Mouse (Mus musculus) monocyte, adult 5-6 weeks (primary cell): ENCODE measurements around the gene Grik3. TPM values are rescaled to one million over a fixed set of nuclear protein-coding genes. Genes with fewer than 3 reads are reported as not detected.

Source experiments
- ATAC-seq: fragments of 153-309, 156-312 bp; replicated peaks from 2 replicates; pipeline ENCODE4 v1.8.0; 2017; ENCODE audit warnings: mild to moderate bottlenecking; ENCODE audit not compliant: low TSS enrichment, insufficient number of reproducible peaks, severe bottlenecking, poor library complexity, low FRiP score
- total RNA-seq: library from RNA; stranded (forward); fragments of 200-1000, 200-491, 200-594 nt; gene quantifications from 3 replicates; pipeline ENCODE4 v1.2.3, GENCODE M21; 2017

Grik3 gene
- total RNA-seq, 1 experiment from 2014 or later: not detected

DNA sequence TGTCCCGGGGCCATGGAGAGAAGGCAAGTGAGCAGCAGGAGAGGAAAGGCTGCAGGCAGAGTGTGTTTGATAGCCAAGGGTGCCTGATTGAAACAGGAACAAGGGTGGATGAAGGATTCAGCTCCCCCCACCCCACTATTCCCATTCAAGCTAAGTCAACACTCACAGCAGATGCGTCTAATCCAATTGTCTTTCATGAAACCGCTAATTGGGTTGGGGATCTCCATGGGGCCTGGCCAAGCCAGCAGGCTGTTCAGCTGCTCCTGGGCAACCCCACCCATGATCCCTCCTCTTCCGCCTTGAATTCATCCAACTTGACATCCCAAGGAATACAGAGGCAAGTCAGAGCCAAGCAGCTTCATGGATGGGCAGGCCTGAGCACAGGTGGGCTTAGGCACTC, 246.3 kb downstream of the Grik3 start:
- ATAC-seq: no peak

DNA sequence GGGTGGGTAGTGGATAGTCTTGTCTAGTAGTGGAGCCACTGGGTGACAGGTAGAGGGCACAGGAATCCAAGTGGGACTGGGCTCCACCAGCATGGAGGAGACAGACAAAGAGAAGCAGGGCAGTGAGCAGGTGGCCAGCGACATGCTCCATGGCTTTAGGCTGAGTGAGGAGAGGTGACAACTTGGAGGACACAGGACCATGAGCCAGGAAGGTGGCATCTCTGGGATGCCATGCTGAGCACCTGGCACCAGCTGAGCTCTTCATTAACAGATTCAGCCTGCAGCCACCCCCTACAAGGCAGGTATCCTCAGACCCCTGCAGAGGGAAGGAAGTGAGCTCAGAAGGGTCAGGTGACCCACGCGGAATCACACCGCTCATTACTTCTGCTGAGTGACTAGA, 248.3 kb downstream of the Grik3 start:
- ATAC-seq: no peak

- ATAC-seq: no peak
Observed at GRCm38 (mm10) chr4:125742162-125742571, 251.7 kb downstream of the Grik3 start.

- ATAC-seq: no peak
Observed at GRCm38 (mm10) chr4:125745902-125746301, 255.4 kb downstream of the Grik3 start.

DNA sequence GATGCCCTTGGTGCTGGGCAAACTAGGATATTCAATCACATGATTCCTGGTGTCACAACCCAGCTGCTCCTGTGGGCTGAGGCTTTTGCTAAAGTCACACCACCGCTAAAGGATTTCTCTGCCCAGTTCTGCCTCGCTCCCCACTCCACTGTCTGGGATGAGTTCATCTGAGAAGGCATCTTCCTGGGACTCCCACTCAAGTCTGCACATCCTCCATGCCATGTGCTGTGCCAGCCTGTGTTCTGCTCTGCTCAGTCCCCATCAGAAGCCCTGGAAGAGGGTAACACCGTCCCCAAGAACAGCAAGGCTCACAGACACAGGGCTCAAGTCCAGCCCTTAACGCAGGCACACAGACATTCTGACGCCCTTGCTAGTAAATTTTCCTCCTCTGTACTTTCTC, 265.9 kb downstream of the Grik3 start:
- no peak for ATAC-seq

GRCm38 (mm10) chr4:125760326-125760725, 269.8 kb downstream of the Grik3 start:
- ATAC-seq: no peak

DNA sequence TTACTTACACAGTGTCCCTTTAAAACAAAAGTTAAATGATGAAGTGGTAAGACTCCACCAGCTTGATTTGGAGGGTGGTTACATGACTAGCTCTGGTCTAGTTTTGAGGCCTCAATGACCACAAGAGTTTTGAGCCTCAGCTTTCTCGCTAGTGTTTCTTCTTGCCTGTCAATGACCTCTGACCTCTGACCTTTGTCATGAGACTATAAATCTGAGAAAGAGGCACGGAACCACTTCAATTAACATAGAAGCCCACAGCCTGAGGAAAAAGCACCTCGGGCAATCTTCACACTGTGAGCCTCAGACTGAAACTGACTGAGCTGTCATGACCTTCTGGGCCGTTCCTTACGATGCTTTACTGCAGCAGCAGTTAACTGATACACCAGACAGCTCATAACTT, 272.6 kb downstream of the Grik3 start:
- ATAC-seq: no peak
